Mouse (Mus musculus) hindbrain, embryonic 14.5 days (tissue): Measurements from ENCODE around the gene Itsn1. TPM values are rescaled to one million over a fixed set of nuclear protein-coding genes. Genes with fewer than 3 reads are reported as not detected.

Experiments used
- ATAC-seq: fragments of 200-750 bp; cut with Nextera tagmentation; 2 replicates; pipeline ENCODE4 v1.8.0; 2017; ENCODE audit warnings: moderate number of reproducible peaks, mild to moderate bottlenecking, moderate TSS enrichment, moderate library complexity; ENCODE audit not compliant: low FRiP score
- DNase-seq: peaks from one replicate; pipeline ENCODE4 v3.0.0-alpha.2; 2015; ENCODE audit warnings: low spot score
- H3K27ac ChIP-seq: fragments of 300-500 bp; sonication (generic); 2 replicates; pipeline ENCODE4 v1.5.1; 2014; ENCODE audit warnings: mild to moderate bottlenecking, moderate library complexity
- H3K27me3 ChIP-seq: fragments of 300-500 bp; sonication (generic); 2 replicates; pipeline ENCODE4 v1.6.1; 2014; ENCODE audit warnings: mild to moderate bottlenecking, low read length, mixed read lengths; ENCODE audit not compliant: control insufficient read depth, insufficient read depth
- H3K36me3 ChIP-seq: fragments of 300-500 bp; sonication (generic); replicated peaks from 2 replicates; pipeline ENCODE4 v1.6.1; 2014; ENCODE audit not compliant: control insufficient read depth, insufficient read depth
- H3K4me1 ChIP-seq: fragments of 300-500 bp; sonication (generic); replicated peaks from 2 replicates; pipeline ENCODE4 v1.6.1; 2014; ENCODE audit warnings: antibody characterized with exemption, low read length, mixed read lengths; ENCODE audit not compliant: control insufficient read depth, insufficient read depth
- H3K4me2 ChIP-seq: fragments of 300-500 bp; sonication (generic); replicated peaks from 2 replicates; pipeline ENCODE4 v1.6.1; 2014; ENCODE audit warnings: mild to moderate bottlenecking, moderate library complexity
- H3K4me3 ChIP-seq: fragments of 300-500 bp; sonication (generic); replicated peaks from 2 replicates; pipeline ENCODE4 v1.5.1; 2014; ENCODE audit warnings: mild to moderate bottlenecking, low read length
- H3K9ac ChIP-seq: fragments of 300-500 bp; sonication (generic); 2 replicates; pipeline ENCODE4 v1.6.1; 2014
- H3K9me3 ChIP-seq: fragments of 300-500 bp; sonication (generic); 2 replicates; pipeline ENCODE4 v1.6.1; 2016; ENCODE audit warnings: low read length; ENCODE audit not compliant: control insufficient read depth
- WGBS: fragments of 180-500 bp; shearing (Covaris S2); extraction: QIAGEN DNeasy Blood & Tissue Kit; methylation state at CpG from one replicate; pipeline ENCODE4 v1.1.7; 2014; 5-methylcytosine and 5-hydroxymethylcytosine counted together
- polyA plus RNA-seq: library from polyadenylated mRNA; unstranded; fragments of >200 nt; fragmentation: Nextera tagmentation; extraction: Ambion mirVana; gene quantifications from 2 replicates; pipeline ENCODE4 v1.2.1, GENCODE M21; 2014

The Itsn1 gene
- polyA plus RNA-seq, 1 experiment from 2014 or later, result 61.8 TPM

- WGBS, result 78% methylated on average over 6 of the region's 6 CpGs
- peak overlapping the region; percentile 70; the same call in 1 of the 2 replicates for H3K27ac ChIP-seq
- no peak overlapping the region for H3K4me3 ChIP-seq
- no peak for DNase-seq
- ATAC-seq, result no peak
- no peaks in the 10 kb centered on the region for H3K27me3 ChIP-seq
- no peak overlapping the region for H3K4me2 ChIP-seq
- H3K9me3 ChIP-seq, result no peaks in the 10 kb centered on the region
- H3K4me1 ChIP-seq, result 0 out of 2 replicates have a peak, but pooled peaks cover 6% of the 10 kb centered on the region
- no peak overlapping the region for H3K9ac ChIP-seq
- peaks cover 62% of the 10 kb centered on the region for H3K36me3 ChIP-seq
These were observed 132.8 kb downstream of the Itsn1 start for GRCm38 (mm10) chr16:91861784-91862371.

GRCm38 (mm10) chr16:91862836-91863235 is 133.8 kb downstream of the Itsn1 start:
- 73% methylated on average over 7 of the region's 7 CpGs for WGBS
- Histone ChIP-seq H3K4me2 (no peak overlapping the region), H3K36me3 (peaks cover 61% of the 10 kb centered on the region), H3K4me3 (no peak overlapping the region), H3K27me3 (no peaks in the 10 kb centered on the region), H3K9me3 (no peaks in the 10 kb centered on the region), H3K27ac (no peak overlapping the region), H3K9ac (no peak overlapping the region), H3K4me1 (0 out of 2 replicates have a peak, but pooled peaks cover 6% of the 10 kb centered on the region)
- no peak for ATAC-seq
- no peak for DNase-seq

- H3K4me1 ChIP-seq, result 0 out of 2 replicates have a peak, but pooled peaks cover 6% of the 10 kb centered on the region
- 79% methylated on average over 10 of the region's 10 CpGs for WGBS
- no peak overlapping the region for H3K4me2 ChIP-seq
- H3K4me3 ChIP-seq, result no peak overlapping the region
- no peak overlapping the region for H3K9ac ChIP-seq
- H3K9me3 ChIP-seq, result no peaks in the 10 kb centered on the region
- peaks cover 68% of the 10 kb centered on the region for H3K36me3 ChIP-seq
- H3K27ac ChIP-seq, result no peak overlapping the region
- DNase-seq (no peak), ATAC-seq (no peak)
- H3K27me3 ChIP-seq, result no peaks in the 10 kb centered on the region
These were observed 135.7 kb downstream of the Itsn1 start for GRCm38 (mm10) chr16:91864646-91865332.

- Histone ChIP-seq H3K4me3 (no peak overlapping the region), H3K4me1 (0 out of 2 replicates have a peak, but pooled peaks cover 2% of the 10 kb centered on the region), H3K27me3 (no peaks in the 10 kb centered on the region), H3K4me2 (no peak overlapping the region), H3K27ac (no peak overlapping the region), H3K9ac (no peak overlapping the region), H3K9me3 (no peaks in the 10 kb centered on the region), H3K36me3 (peaks cover 76% of the 10 kb centered on the region)
- ATAC-seq, result no peak
- no peak for DNase-seq
- 79% methylated on average over 7 of the region's 7 CpGs for WGBS
These were observed 136.6 kb downstream of the Itsn1 start for GRCm38 (mm10) chr16:91865570-91866257.

GRCm38 (mm10) chr16:91866258-91866634 is 137.2 kb downstream of the Itsn1 start:
- WGBS, result 83% methylated on average over 5 of the region's 5 CpGs
- no peak for ATAC-seq
- Histone ChIP-seq H3K9ac (no peak overlapping the region), H3K36me3 (peaks cover 80% of the 10 kb centered on the region), H3K27ac (no peak overlapping the region), H3K4me2 (no peak overlapping the region), H3K4me1 (no peaks in the 10 kb centered on the region), H3K4me3 (no peak overlapping the region), H3K27me3 (no peaks in the 10 kb centered on the region), H3K9me3 (no peaks in the 10 kb centered on the region)
- no peak for DNase-seq

- 82% methylated on average over 8 of the region's 8 CpGs for WGBS
- Histone ChIP-seq H3K4me3 (no peak overlapping the region), H3K4me2 (no peak overlapping the region), H3K27ac (0 out of 2 replicates have a peak overlapping the region, but pooled peaks have one; percentile 20), H3K36me3 (peaks cover 77% of the 10 kb centered on the region), H3K4me1 (no peaks in the 10 kb centered on the region), H3K9ac (no peak overlapping the region), H3K9me3 (no peaks in the 10 kb centered on the region), H3K27me3 (no peaks in the 10 kb centered on the region)
- DNase-seq (no peak), ATAC-seq (no peak)
These were observed 138.6 kb downstream of the Itsn1 start for GRCm38 (mm10) chr16:91867672-91868071.

GRCm38 (mm10) chr16:91868943-91869911 is 140.1 kb downstream of the Itsn1 start:
- H3K27me3 ChIP-seq, result no peaks in the 10 kb centered on the region
- H3K27ac ChIP-seq, result 0 out of 2 replicates have a peak overlapping the region, but pooled peaks have one; percentile 11

GRCm38 (mm10) chr16:91870158-91870582 is 141.1 kb downstream of the Itsn1 start:
- ATAC-seq, result no peak
- Histone ChIP-seq H3K9me3 (no peaks in the 10 kb centered on the region), H3K4me3 (no peak overlapping the region), H3K9ac (no peak overlapping the region), H3K27me3 (no peaks in the 10 kb centered on the region), H3K27ac (no peak overlapping the region), H3K4me2 (no peak overlapping the region), H3K4me1 (no peaks in the 10 kb centered on the region), H3K36me3 (peaks cover 55% of the 10 kb centered on the region)
- no peak for DNase-seq
- WGBS, result 97% methylated on average over 6 of the region's 6 CpGs

More at GRCm38 (mm10) chr16:91868943-91869911, 140.1 kb downstream of the Itsn1 start:
- Histone ChIP-seq H3K36me3 (peaks cover 64% of the 10 kb centered on the region), H3K4me2 (no peak overlapping the region), H3K9me3 (no peaks in the 10 kb centered on the region), H3K9ac (no peak overlapping the region), H3K4me3 (no peak overlapping the region), H3K4me1 (no peaks in the 10 kb centered on the region)
- DNase-seq (no peak), ATAC-seq (no peak; the same call in 1 of the 2 replicates)
- WGBS, result 90% methylated on average over 28 of the region's 28 CpGs
